Mouse (Mus musculus) G1E (cell line): ENCODE measurements around the gene Rpn1.

Source experiments
- CTCF ChIP-seq: IDR thresholded peaks from 2 replicates; pipeline ENCODE4 v1.5.1; 2012; ENCODE audit warnings: low read depth, low read length, inconsistent platforms, mixed read lengths
- GATA1 ChIP-seq: IDR thresholded peaks from 2 replicates; pipeline ENCODE4 v1.6.1; 2012; ENCODE audit warnings: borderline replicate concordance, low read length, inconsistent platforms, mixed read lengths
- GATA2 ChIP-seq: IDR thresholded peaks from 2 replicates; pipeline ENCODE4 v1.6.1; 2012; ENCODE audit warnings: low read depth, low read length, inconsistent platforms, borderline replicate concordance
- TAL1 ChIP-seq: conservative IDR thresholded peaks from 2 replicates; pipeline ENCODE4 v1.6.1; 2012; ENCODE audit warnings: low read depth, low read length, inconsistent platforms, mixed read lengths

GRCm38 (mm10) chr6:88116347-88117183, 32.3 kb downstream of the Rpn1 start:
- TF ChIP-seq CTCF (no peak), TAL1 (no peak; the same call in 1 of the 2 replicates), GATA1 (no peak), GATA2 (no peak)
